Mouse (Mus musculus) MEL (cell line): Measurements from ENCODE around the gene Hmgcs1. TPM values are rescaled to one million over a fixed set of nuclear protein-coding genes. Genes with fewer than 3 reads are reported as not detected.
A peak's percentile ranks its signal among the peaks of the same experiment; 100 is the strongest.

Experiments
- DNase-seq: peaks from one replicate; pipeline ENCODE4 v3.0.0; 2011; ENCODE audit warnings: low read depth, low spot score
- H3K27ac ChIP-seq: 2 replicates; pipeline ENCODE4 v1.5.1; 2012; ENCODE audit warnings: low read depth, mild to moderate bottlenecking, control low read depth, low read length, moderate library complexity; ENCODE audit not compliant: control insufficient read depth
- H3K27me3 ChIP-seq, 2 experiments: fragments of 150-350 bp in 1 of 2; sonication (generic) in 1 of 2; 2 replicates each; pipeline ENCODE4 v1.6.1; 2012; ENCODE audit warnings: low read length in 2 of 2, mild to moderate bottlenecking in 2 of 2, improper control_type of control experiment in 1 of 2, moderate library complexity in 1 of 2; ENCODE audit not compliant: insufficient read depth in 2 of 2, control insufficient read depth in 1 of 2
- H3K36me3 ChIP-seq, 2 experiments: 2 replicates each; pipeline ENCODE4 v1.6.1; 2012 to 2014; ENCODE audit warnings: low read length in 2 of 2, improper control_type of control experiment in 1 of 2, inconsistent platforms in 1 of 2, mild to moderate bottlenecking in 1 of 2; ENCODE audit not compliant: insufficient read depth in 2 of 2, control insufficient read depth in 1 of 2
- H3K4me1 ChIP-seq, 2 experiments: fragments of 150-350 bp in 1 of 2; sonication (generic) in 1 of 2; 2 replicates each; pipeline ENCODE4 v1.6.1; 2012; ENCODE audit warnings: low read length in 2 of 2, improper control_type of control experiment in 1 of 2, mild to moderate bottlenecking in 1 of 2; ENCODE audit not compliant: insufficient read depth in 2 of 2, control insufficient read depth in 1 of 2
- H3K4me3 ChIP-seq, 2 experiments: fragments of 150-350 bp in 1 of 2; sonication (generic) in 1 of 2; 2 replicates each; pipeline ENCODE4 v1.5.1; 2012; ENCODE audit warnings: low read depth in 2 of 2, low read length in 2 of 2, mild to moderate bottlenecking in 2 of 2, moderate library complexity in 2 of 2, control low read depth in 1 of 2, improper control_type of control experiment in 1 of 2; ENCODE audit not compliant: control insufficient read depth in 1 of 2, insufficient read depth in 1 of 2
- H3K79me2 ChIP-seq: 2 replicates; pipeline ENCODE4 v1.6.1; 2012; ENCODE audit warnings: mild to moderate bottlenecking, low read length, moderate library complexity; ENCODE audit not compliant: control insufficient read depth, poor library complexity, insufficient read depth
- H3K9ac ChIP-seq: 2 replicates; pipeline ENCODE4 v1.6.1; 2012; ENCODE audit warnings: low read depth, mild to moderate bottlenecking, control low read depth, low read length, moderate library complexity; ENCODE audit not compliant: control insufficient read depth, poor library complexity, severe bottlenecking
- H3K9me3 ChIP-seq: fragments of 150-350 bp; sonication (generic); replicated peaks from 2 replicates; pipeline ENCODE4 v1.6.1; 2012; ENCODE audit warnings: mild to moderate bottlenecking, low read length, improper control_type of control experiment, moderate library complexity; ENCODE audit not compliant: insufficient read depth
- CHD1 ChIP-seq: IDR thresholded peaks from 2 replicates; pipeline ENCODE4 v1.6.1; 2012; ENCODE audit warnings: low read depth, mild to moderate bottlenecking, inconsistent platforms, low read length, improper control_type of control experiment
- CHD2 ChIP-seq: IDR thresholded peaks from 2 replicates; pipeline ENCODE4 v1.6.1; 2011; ENCODE audit warnings: low read length, improper control_type of control experiment
- CTCF ChIP-seq, 3 experiments: IDR thresholded peaks in 2 of 3; conservative IDR thresholded peaks in 1 of 3; 2 replicates each; pipeline ENCODE4 v1.5.1; 2011 to 2012; ENCODE audit warnings: low read length in 3 of 3, low read depth in 2 of 3, mild to moderate bottlenecking in 2 of 3, improper control_type of control experiment in 1 of 3, inconsistent platforms in 1 of 3, mixed read lengths in 1 of 3, moderate library complexity in 1 of 3; ENCODE audit not compliant: control insufficient read depth in 1 of 3, insufficient read depth in 1 of 3, poor library complexity in 1 of 3, severe bottlenecking in 1 of 3
- E2F4 ChIP-seq: IDR thresholded peaks from 2 replicates; pipeline ENCODE4 v1.6.1; 2011; ENCODE audit warnings: low read depth, low read length, improper control_type of control experiment, borderline replicate concordance
- ELF1 ChIP-seq: IDR thresholded peaks from 2 replicates; pipeline ENCODE4 v1.6.1; 2014; ENCODE audit warnings: low read depth, mild to moderate bottlenecking, inconsistent platforms, low read length, improper control_type of control experiment, moderate library complexity
- ETS1 ChIP-seq: IDR thresholded peaks from 2 replicates; pipeline ENCODE4 v1.6.1; 2012; ENCODE audit warnings: low read depth, mild to moderate bottlenecking, inconsistent platforms, low read length, improper control_type of control experiment, moderate library complexity
- GATA1 ChIP-seq: IDR thresholded peaks from 2 replicates; pipeline ENCODE4 v1.6.1; 2011; ENCODE audit warnings: low read depth, low read length, improper control_type of control experiment
- HCFC1 ChIP-seq: IDR thresholded peaks from 2 replicates; pipeline ENCODE4 v1.6.1; 2012; ENCODE audit warnings: low read depth, mild to moderate bottlenecking, inconsistent platforms, low read length, improper control_type of control experiment, moderate library complexity
- JUND ChIP-seq: IDR thresholded peaks from 2 replicates; pipeline ENCODE4 v1.6.1; 2011; ENCODE audit warnings: low read depth, mild to moderate bottlenecking, improper control_type of control experiment, low read length
- KAT2A ChIP-seq: conservative IDR thresholded peaks from 2 replicates; pipeline ENCODE4 v1.6.1; 2012; ENCODE audit warnings: low read depth, low read length, improper control_type of control experiment, inconsistent platforms
- MAFK ChIP-seq: IDR thresholded peaks from 2 replicates; pipeline ENCODE4 v1.6.1; 2011; ENCODE audit warnings: low read depth, mild to moderate bottlenecking, low read length, improper control_type of control experiment, borderline replicate concordance
- MAX ChIP-seq: IDR thresholded peaks from 2 replicates; pipeline ENCODE4 v1.6.1; 2011; ENCODE audit warnings: low read length, improper control_type of control experiment
- MAZ ChIP-seq: IDR thresholded peaks from 2 replicates; pipeline ENCODE4 v1.6.1; 2012; ENCODE audit warnings: low read depth, mild to moderate bottlenecking, inconsistent platforms, low read length, improper control_type of control experiment
- MXI1 ChIP-seq: IDR thresholded peaks from 2 replicates; pipeline ENCODE4 v1.6.1; 2011; ENCODE audit warnings: mild to moderate bottlenecking, low read depth, low read length, improper control_type of control experiment
- MYB ChIP-seq: IDR thresholded peaks from 2 replicates; pipeline ENCODE4 v1.6.1; 2011; ENCODE audit warnings: mild to moderate bottlenecking, low read depth, low read length, improper control_type of control experiment
- MYC ChIP-seq: IDR thresholded peaks from 2 replicates; pipeline ENCODE4 v1.6.1; 2011; ENCODE audit warnings: low read depth, mild to moderate bottlenecking, low read length, improper control_type of control experiment, moderate library complexity
- NELFE ChIP-seq: IDR thresholded peaks from 2 replicates; pipeline ENCODE4 v1.6.1; 2011; ENCODE audit warnings: low read depth, low read length, improper control_type of control experiment
- NRF1 ChIP-seq: IDR thresholded peaks from 2 replicates; pipeline ENCODE4 v1.6.1; 2014; ENCODE audit warnings: low read depth, mild to moderate bottlenecking, inconsistent platforms, low read length, improper control_type of control experiment, moderate library complexity; ENCODE audit not compliant: poor library complexity, insufficient read depth, severe bottlenecking
- POLR2AphosphoS2 ChIP-seq: IDR thresholded peaks from 2 replicates; pipeline ENCODE4 v1.6.1; 2011; ENCODE audit warnings: low read length, improper control_type of control experiment
- POLR2AphosphoS5 ChIP-seq: IDR thresholded peaks from 2 replicates; pipeline ENCODE4 v1.6.1; 2012; ENCODE audit warnings: low read depth, borderline replicate concordance, mild to moderate bottlenecking, inconsistent platforms, low read length, moderate library complexity, mixed read lengths
- RAD21 ChIP-seq: IDR thresholded peaks from 2 replicates; pipeline ENCODE4 v1.6.1; 2011; ENCODE audit warnings: mild to moderate bottlenecking, low read depth, low read length, improper control_type of control experiment
- RCOR1 ChIP-seq: IDR thresholded peaks from 2 replicates; pipeline ENCODE4 v1.6.1; 2012; ENCODE audit warnings: low read depth, mild to moderate bottlenecking, inconsistent platforms, low read length, improper control_type of control experiment
- SIN3A ChIP-seq: IDR thresholded peaks from 2 replicates; pipeline ENCODE4 v1.6.1; 2012; ENCODE audit warnings: low read length, improper control_type of control experiment, inconsistent platforms
- SMC3 ChIP-seq: IDR thresholded peaks from 2 replicates; pipeline ENCODE4 v1.6.1; 2011; ENCODE audit warnings: low read depth, low read length, improper control_type of control experiment
- TAL1 ChIP-seq: IDR thresholded peaks from 2 replicates; pipeline ENCODE4 v1.6.1; 2012; ENCODE audit warnings: mild to moderate bottlenecking, inconsistent platforms, low read length, moderate library complexity, mixed read lengths
- UBTF ChIP-seq: IDR thresholded peaks from 2 replicates; pipeline ENCODE4 v1.6.1; 2012; ENCODE audit warnings: low read depth, mild to moderate bottlenecking, inconsistent platforms, low read length, improper control_type of control experiment, moderate library complexity, borderline replicate concordance; ENCODE audit not compliant: insufficient read depth
- USF2 ChIP-seq, 2 experiments: IDR thresholded peaks; 2 replicates each; pipeline ENCODE4 v1.6.1; 2011 to 2012; ENCODE audit warnings: improper control_type of control experiment in 2 of 2, low read length in 2 of 2, borderline replicate concordance in 1 of 2, inconsistent platforms in 1 of 2, low read depth in 1 of 2, mild to moderate bottlenecking in 1 of 2; ENCODE audit not compliant: insufficient read depth in 1 of 2
- polyA plus RNA-seq, 2 experiments: library from polyadenylated mRNA; stranded (reverse) in 1 of 2; unstranded in 1 of 2; fragments of >175 nt in 1 of 2; fragments of >200 nt in 1 of 2; gene quantifications; 2 replicates each; pipeline versions ENCODE4 v1.2.1 to v1.2.4; 2012; ENCODE audit warnings: low replicate concordance in 2 of 2, low read depth in 1 of 2; ENCODE audit not compliant: insufficient read length in 2 of 2, insufficient read depth in 1 of 2, missing spikeins in 1 of 2
- total RNA-seq: library from RNA; depleted of rRNA; stranded (reverse); fragments of 300-350 nt; gene quantifications from 2 replicates; pipeline ENCODE4 v1.2.3, GENCODE M21; 2012

Gene Hmgcs1
- total and polyA plus RNA-seq, 3 experiments: 13.6 to 19.3 TPM; not detected in 1

GRCm38 (mm10) chr13:119681161-119681560, 9.0 kb upstream of the Hmgcs1 start:
- Histone ChIP-seq H3K4me3 (0 out of 4 replicates have a peak overlapping the region, but pooled peaks of 1 of the 2 experiments have one; percentile 11), H3K9me3 (no peaks in the 10 kb centered on the region), H3K27me3 (no peaks in the 10 kb centered on the region; a peak in 1 of 4 replicates), H3K79me2 (no peaks in the 10 kb centered on the region), H3K36me3 (no peaks in the 10 kb centered on the region), H3K27ac (no peak overlapping the region), H3K4me1 (no peaks in the 10 kb centered on the region), H3K9ac (no peak overlapping the region)
- no peak for DNase-seq
- TF ChIP-seq POLR2AphosphoS2 (no peak), RAD21 (no peak), NELFE (no peak), GATA1 (no peak), MAX (no peak), KAT2A (no peak), USF2 (IDR thresholded peaks at IDR 0.05; ENCODE audit: borderline replicate concordance in 1 of 2, insufficient read depth in 1 of 2, low read depth in 1 of 2, low read length in 2 of 2) (no peak), SIN3A (no peak), CTCF (IDR thresholded peaks at IDR 0.05 in 2 of 3, conservative IDR thresholded peaks at IDR 0.05 in 1 of 3; ENCODE audit: control insufficient read depth in 1 of 3, insufficient read depth in 1 of 3, low read depth in 2 of 3, low read length in 3 of 3, poor library complexity in 1 of 3, severe bottlenecking in 1 of 3) (no peak), ELF1 (no peak), MYC (no peak), CHD1 (no peak), SMC3 (no peak), JUND (no peak), CHD2 (no peak), MXI1 (no peak), MAZ (no peak), ETS1 (no peak), NRF1 (no peak)

GRCm38 (mm10) chr13:119684416-119685177, 5.6 kb upstream of the Hmgcs1 start:
- Histone ChIP-seq H3K9ac (no peak overlapping the region), H3K4me3 (no peak overlapping the region), H3K4me1 (no peaks in the 10 kb centered on the region), H3K27me3 (no peaks in the 10 kb centered on the region; a peak in 1 of 4 replicates), H3K36me3 (no peaks in the 10 kb centered on the region), H3K9me3 (no peaks in the 10 kb centered on the region), H3K79me2 (no peaks in the 10 kb centered on the region), H3K27ac (no peak overlapping the region)
- no peak for DNase-seq
- TF ChIP-seq RCOR1 (no peak), NELFE (no peak), JUND (no peak), ETS1 (no peak), POLR2AphosphoS5 (no peak), HCFC1 (no peak), TAL1 (no peak), KAT2A (no peak), MAFK (no peak), RAD21 (no peak), NRF1 (no peak), CTCF (IDR thresholded peaks at IDR 0.05 in 2 of 3, conservative IDR thresholded peaks at IDR 0.05 in 1 of 3; ENCODE audit: control insufficient read depth in 1 of 3, insufficient read depth in 1 of 3, low read depth in 2 of 3, low read length in 3 of 3, poor library complexity in 1 of 3, severe bottlenecking in 1 of 3) (no peak), E2F4 (no peak), UBTF (no peak), MYB (no peak)
